Comparison of ENCODE assay signal across 8 mouse cellular contexts in the genomic region with DNA sequence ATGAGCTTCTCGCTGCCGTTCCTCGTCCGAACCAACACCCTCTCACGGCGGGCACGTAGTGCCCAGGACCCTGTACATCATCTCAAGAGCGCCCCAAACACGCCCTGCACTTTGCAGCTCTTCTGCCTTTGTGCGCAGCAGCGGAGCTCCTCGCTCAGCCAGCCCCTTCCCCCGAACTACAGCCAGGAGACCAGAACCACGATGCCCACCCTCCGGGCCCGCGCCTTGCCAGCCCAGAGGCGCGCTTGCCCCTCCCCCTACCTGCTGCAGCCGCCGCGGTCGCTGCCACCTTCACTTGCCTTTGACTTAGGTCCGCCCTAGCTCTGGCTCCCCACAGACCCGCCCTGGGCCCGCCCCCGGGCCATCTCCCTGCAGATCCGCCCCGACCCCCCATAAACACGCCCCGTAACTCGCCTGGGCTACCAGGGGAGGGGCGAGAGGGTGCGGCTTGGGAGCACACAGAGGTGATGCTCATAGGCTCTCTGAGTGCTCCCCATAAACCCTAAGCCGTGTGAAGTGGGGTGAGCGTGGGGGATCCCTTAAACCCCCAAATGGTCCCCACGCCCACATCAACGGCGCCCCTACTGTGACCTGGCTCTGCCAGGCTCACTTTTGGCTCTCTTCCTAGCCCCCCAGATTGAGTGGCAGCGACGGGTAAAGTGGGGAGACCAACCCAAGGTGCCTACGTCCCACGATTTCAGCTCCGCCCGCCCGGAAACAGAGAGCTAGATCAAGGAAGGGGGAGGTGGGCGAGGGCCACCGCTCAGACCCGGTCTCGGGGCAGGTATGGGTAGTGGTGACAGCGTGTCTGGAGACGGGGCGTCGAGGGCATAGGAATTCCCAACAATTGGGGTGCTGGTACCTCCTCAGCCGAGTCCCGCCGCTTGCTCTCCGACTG. TPM values are rescaled to one million over a fixed set of nuclear protein-coding genes. Genes with fewer than 3 reads are reported as not detected.
DNase-seq lines count a peak whose midpoint lies in the region; ATAC-seq and TF ChIP-seq lines count a peak whose summit lies in the region.

No protein-coding gene starts in this region.

- H3K36me3 ChIP-seq in ES-Bruce4 (ENCODE audit: control insufficient read depth, insufficient read depth, low read length, poor library complexity, severe bottlenecking) = no peaks in the 10 kb centered on the region
- H3K36me3 ChIP-seq in forebrain, embryonic 16.5 days (ENCODE audit: control insufficient read depth, insufficient read depth) = no peaks in the 10 kb centered on the region
- peaks cover 15% of the 10 kb centered on the region for H3K36me3 ChIP-seq in liver, postnatal 0 days (replicated peaks; ENCODE audit: insufficient read depth, low read length)
- H3K36me3 ChIP-seq in neural tube, embryonic 12.5 days = no peaks in the 10 kb centered on the region
- peaks cover 7% of the 10 kb centered on the region for H3K36me3 ChIP-seq in stomach, postnatal 0 days (ENCODE audit: control insufficient read depth, insufficient read depth, low read length)

- peak overlapping the region; percentile 48 for H3K9ac ChIP-seq in ES-Bruce4 (ENCODE audit: low read depth, poor library complexity, severe bottlenecking)
- H3K9ac ChIP-seq in forebrain, embryonic 16.5 days (replicated peaks; ENCODE audit: low read depth, low read length) = peak overlapping the region; percentile 77
- H3K9ac ChIP-seq in liver, postnatal 0 days (replicated peaks) = peak overlapping the region; percentile 65
- H3K9ac ChIP-seq in neural tube, embryonic 12.5 days = peak overlapping the region; percentile 67
- peak overlapping the region; percentile 88 for H3K9ac ChIP-seq in stomach, postnatal 0 days (ENCODE audit: low read length)

- TF ChIP-seq EP300 in ES-Bruce4 (IDR thresholded peaks at IDR 0.05; ENCODE audit: insufficient read depth, low read depth, low read length) = peak; percentile 40; the same call in 1 of the 2 replicates
- no peak for TF ChIP-seq EP300 in liver, postnatal 0 days (IDR thresholded peaks at IDR 0.05; ENCODE audit: low read depth)
- peak; percentile 2 for TF ChIP-seq EP300 in stomach, postnatal 0 days (optimal IDR thresholded peaks at IDR 0.05)

- no peaks in the 10 kb centered on the region for H3K27me3 ChIP-seq in ES-Bruce4 (ENCODE audit: control insufficient read depth, insufficient read depth, low read length, poor library complexity, severe bottlenecking)
- no peaks in the 10 kb centered on the region for H3K27me3 ChIP-seq in forebrain, embryonic 16.5 days (replicated peaks; ENCODE audit: control insufficient read depth, insufficient read depth, low read length)
- H3K27me3 ChIP-seq in liver, postnatal 0 days (ENCODE audit: insufficient read depth, low read length) = peaks cover 4% of the 10 kb centered on the region; the same call in 1 of the 2 replicates
- H3K27me3 ChIP-seq in neural tube, embryonic 12.5 days (replicated peaks) = peaks cover 19% of the 10 kb centered on the region
- H3K27me3 ChIP-seq in stomach, postnatal 0 days (ENCODE audit: control insufficient read depth, insufficient read depth, low read length) = no peaks in the 10 kb centered on the region

- no peak for TF ChIP-seq CTCF in ES-Bruce4 (IDR thresholded peaks at IDR 0.05; ENCODE audit: low read depth, low read length)
- TF ChIP-seq CTCF in liver, postnatal 0 days (IDR thresholded peaks at IDR 0.05; ENCODE audit: low read depth) = no peak
- TF ChIP-seq CTCF in stomach, postnatal 0 days (IDR thresholded peaks at IDR 0.05; ENCODE audit: low read depth) = no peak

- DNase-seq in cerebellum, adult 18-20 months = peak; percentile 69
- DNase-seq in heart, postnatal 36 days = peak; percentile 82 to 88
- peak; percentile 40 to 66 for DNase-seq in layer of hippocampus, adult 18-20 months (ENCODE audit: low spot score in 2 of 2)
- DNase-seq in liver, postnatal 0 days = peak; percentile 88
- DNase-seq in stomach, postnatal 0 days (ENCODE audit: low spot score) = peak; percentile 89

- intact Hi-C loops in heart, postnatal 36 days (cut with DNase I) = no loop called here

- peak overlapping the region; percentile 59 for H3K4me3 ChIP-seq in ES-Bruce4 (ENCODE audit: low read depth, low read length)
- peak overlapping the region; percentile 71 for H3K4me3 ChIP-seq in forebrain, embryonic 16.5 days (replicated peaks; ENCODE audit: low read length)
- H3K4me3 ChIP-seq in liver, postnatal 0 days (ENCODE audit: low read depth, low read length) = peak overlapping the region; percentile 60
- H3K4me3 ChIP-seq in neural tube, embryonic 12.5 days = peak overlapping the region; percentile 55
- H3K4me3 ChIP-seq in stomach, postnatal 0 days (ENCODE audit: low read depth, low read length) = peak overlapping the region; percentile 62

- H3K4me2 ChIP-seq in forebrain, embryonic 16.5 days (ENCODE audit: low read length) = peak overlapping the region; percentile 97
- peak overlapping the region; percentile 88 for H3K4me2 ChIP-seq in liver, postnatal 0 days (ENCODE audit: low read depth, low read length)
- peak overlapping the region; percentile 100 for H3K4me2 ChIP-seq in neural tube, embryonic 12.5 days (replicated peaks)
- peak overlapping the region; percentile 96 for H3K4me2 ChIP-seq in stomach, postnatal 0 days (replicated peaks; ENCODE audit: low read depth)

- ATAC-seq in forebrain, embryonic 16.5 days = peak; percentile 79
- ATAC-seq in liver, postnatal 0 days = peak; percentile 87
- ATAC-seq in neural tube, embryonic 12.5 days (ENCODE audit: low FRiP score, low read depth) = peak; percentile 62
- ATAC-seq in stomach, postnatal 0 days (ENCODE audit: low FRiP score, low TSS enrichment) = peak; percentile 92

- TF ChIP-seq POLR2A in ES-Bruce4 (IDR thresholded peaks at IDR 0.05; ENCODE audit: insufficient read depth, low read length) = no peak

- peaks cover 3% of the 10 kb centered on the region for H3K4me1 ChIP-seq in ES-Bruce4 (ENCODE audit: control insufficient read depth, insufficient read depth, low read length)
- H3K4me1 ChIP-seq in forebrain, embryonic 16.5 days (replicated peaks; ENCODE audit: control insufficient read depth, insufficient read depth, low read length) = peaks cover 19% of the 10 kb centered on the region
- peaks cover 27% of the 10 kb centered on the region for H3K4me1 ChIP-seq in liver, postnatal 0 days (ENCODE audit: insufficient read depth)
- H3K4me1 ChIP-seq in neural tube, embryonic 12.5 days = peaks cover 21% of the 10 kb centered on the region
- peaks cover 4% of the 10 kb centered on the region; the same call in 1 of the 2 replicates for H3K4me1 ChIP-seq in stomach, postnatal 0 days (replicated peaks; ENCODE audit: control insufficient read depth, insufficient read depth)

- H3K27ac ChIP-seq in ES-Bruce4 (ENCODE audit: insufficient read depth, low read length) = no peak overlapping the region
- peak overlapping the region; percentile 86 for H3K27ac ChIP-seq in forebrain, embryonic 16.5 days (ENCODE audit: low read length)
- peak overlapping the region; percentile 92 for H3K27ac ChIP-seq in liver, postnatal 0 days (ENCODE audit: low read depth)
- H3K27ac ChIP-seq in neural tube, embryonic 12.5 days = no peak overlapping the region
- H3K27ac ChIP-seq in stomach, postnatal 0 days (replicated peaks) = peak overlapping the region; percentile 95

- H3K9me3 ChIP-seq in ES-Bruce4 (replicated peaks; ENCODE audit: control insufficient read depth, insufficient read depth, low read length, poor library complexity, severe bottlenecking) = no peaks in the 10 kb centered on the region
- H3K9me3 ChIP-seq in forebrain, embryonic 16.5 days (ENCODE audit: control insufficient read depth, low read length) = no peaks in the 10 kb centered on the region
- H3K9me3 ChIP-seq in liver, postnatal 0 days (ENCODE audit: low read length) = no peaks in the 10 kb centered on the region
- H3K9me3 ChIP-seq in neural tube, embryonic 12.5 days = no peaks in the 10 kb centered on the region
- no peaks in the 10 kb centered on the region for H3K9me3 ChIP-seq in stomach, postnatal 0 days (ENCODE audit: control insufficient read depth, low read length)

- WGBS in forebrain, embryonic 16.5 days = under 1% methylated on average over 58 of the region's 58 CpGs
- WGBS in liver, postnatal 0 days (ENCODE audit: insufficient replicate concordance) = under 1% methylated on average over 56 of the region's 58 CpGs
- WGBS in neural tube, embryonic 12.5 days = under 1% methylated on average over 58 of the region's 58 CpGs
- WGBS in stomach, postnatal 0 days = under 1% methylated on average over 54 of the region's 58 CpGs

RNA-seq across cellular contexts. Expression of gene Ndrg2, which starts 0.6 kb away (rescaled TPM):
- 26.7 and 30.2 TPM in 2 replicates for polyA plus RNA-seq in ES-Bruce4 (2011; ENCODE audit: insufficient read depth, insufficient read length, low read depth, missing spikeins)
- polyA plus RNA-seq in forebrain, embryonic 16.5 days (2015; fragmentation: Nextera tagmentation; extraction: Ambion mirVana) = 169 and 179 TPM in 2 replicates
- total RNA-seq in heart, postnatal 36 days (2021) = 1,000 to 10,000 TPM; 1,444 to 1,487 TPM
- total RNA-seq in layer of hippocampus, adult 18-20 months (2021) = 1,000 to 10,000 TPM in 1 of 2 experiments, 100 to 1,000 TPM in 1; 922 to 1,028 TPM
- 346 and 352 TPM in 2 replicates for polyA plus RNA-seq in liver, postnatal 0 days (2015; fragmentation: Nextera tagmentation; extraction: Ambion mirVana)
- polyA plus RNA-seq in neural tube, embryonic 12.5 days (2016; fragmentation: Nextera tagmentation; extraction: Ambion mirVana) = 31.2 and 37.5 TPM in 2 replicates
- 71.6 and 79.4 TPM in 2 replicates for polyA plus RNA-seq in stomach, postnatal 0 days (2015; fragmentation: Nextera tagmentation; extraction: Ambion mirVana)

RNA-seq across cellular contexts. Expression of gene Tppp2, which starts 4.9 kb away (rescaled TPM):
- not detected in 2 replicates for polyA plus RNA-seq in ES-Bruce4 (2011; ENCODE audit: insufficient read depth, insufficient read length, low read depth, missing spikeins)
- polyA plus RNA-seq in forebrain, embryonic 16.5 days (2015; fragmentation: Nextera tagmentation; extraction: Ambion mirVana) = not detected in 2 replicates
- not detected for total RNA-seq in heart, postnatal 36 days (2021)
- total RNA-seq in layer of hippocampus, adult 18-20 months (2021) = not detected
- not detected in 2 replicates for polyA plus RNA-seq in liver, postnatal 0 days (2015; fragmentation: Nextera tagmentation; extraction: Ambion mirVana)
- polyA plus RNA-seq in neural tube, embryonic 12.5 days (2016; fragmentation: Nextera tagmentation; extraction: Ambion mirVana) = not detected in 2 replicates
- polyA plus RNA-seq in stomach, postnatal 0 days (2015; fragmentation: Nextera tagmentation; extraction: Ambion mirVana) = not detected in 2 replicates

RNA-seq across cellular contexts. Expression of gene Rnase13, which starts 9.3 kb away (rescaled TPM):
- not detected in 2 replicates for polyA plus RNA-seq in ES-Bruce4 (2011; ENCODE audit: insufficient read depth, insufficient read length, low read depth, missing spikeins)
- polyA plus RNA-seq in forebrain, embryonic 16.5 days (2015; fragmentation: Nextera tagmentation; extraction: Ambion mirVana) = not detected in 2 replicates
- not detected for total RNA-seq in heart, postnatal 36 days (2021)
- total RNA-seq in layer of hippocampus, adult 18-20 months (2021) = not detected
- polyA plus RNA-seq in liver, postnatal 0 days (2015; fragmentation: Nextera tagmentation; extraction: Ambion mirVana) = not detected in 2 replicates
- not detected in 2 replicates for polyA plus RNA-seq in neural tube, embryonic 12.5 days (2016; fragmentation: Nextera tagmentation; extraction: Ambion mirVana)
- polyA plus RNA-seq in stomach, postnatal 0 days (2015; fragmentation: Nextera tagmentation; extraction: Ambion mirVana) = 0.07 TPM in 1 of 2 replicates, not detected in the other

RNA-seq across cellular contexts. Expression of gene Slc39a2, which starts 20.6 kb away (rescaled TPM):
- 2.7 and 3.3 TPM in 2 replicates for polyA plus RNA-seq in ES-Bruce4 (2011; ENCODE audit: insufficient read depth, insufficient read length, low read depth, missing spikeins)
- 1.5 and 2.6 TPM in 2 replicates for polyA plus RNA-seq in forebrain, embryonic 16.5 days (2015; fragmentation: Nextera tagmentation; extraction: Ambion mirVana)
- total RNA-seq in heart, postnatal 36 days (2021) = under 1 TPM; 0.11 to 0.22 TPM
- 1 to 10 TPM; 6.7 to 8.0 TPM for total RNA-seq in layer of hippocampus, adult 18-20 months (2021)
- polyA plus RNA-seq in liver, postnatal 0 days (2015; fragmentation: Nextera tagmentation; extraction: Ambion mirVana) = 0.06 and 0.07 TPM in 2 replicates
- polyA plus RNA-seq in neural tube, embryonic 12.5 days (2016; fragmentation: Nextera tagmentation; extraction: Ambion mirVana) = 1.2 and 1.4 TPM in 2 replicates
- 1.1 and 1.4 TPM in 2 replicates for polyA plus RNA-seq in stomach, postnatal 0 days (2015; fragmentation: Nextera tagmentation; extraction: Ambion mirVana)

RNA-seq across cellular contexts. Expression of gene Mettl17, which starts 28.7 kb away (rescaled TPM):
- polyA plus RNA-seq in ES-Bruce4 (2011; ENCODE audit: insufficient read depth, insufficient read length, low read depth, missing spikeins) = 19.2 and 24.2 TPM in 2 replicates
- polyA plus RNA-seq in forebrain, embryonic 16.5 days (2015; fragmentation: Nextera tagmentation; extraction: Ambion mirVana) = 69.0 and 94.7 TPM in 2 replicates
- 10 to 100 TPM; 19.3 to 24.4 TPM for total RNA-seq in heart, postnatal 36 days (2021)
- total RNA-seq in layer of hippocampus, adult 18-20 months (2021) = 10 to 100 TPM; 29.0 to 43.2 TPM
- 9.4 and 10.8 TPM in 2 replicates for polyA plus RNA-seq in liver, postnatal 0 days (2015; fragmentation: Nextera tagmentation; extraction: Ambion mirVana)
- 58.6 and 64.4 TPM in 2 replicates for polyA plus RNA-seq in neural tube, embryonic 12.5 days (2016; fragmentation: Nextera tagmentation; extraction: Ambion mirVana)
- polyA plus RNA-seq in stomach, postnatal 0 days (2015; fragmentation: Nextera tagmentation; extraction: Ambion mirVana) = 22.7 and 24.0 TPM in 2 replicates

Comparison
In these comparisons a context has a peak if more than half of its experiments do, and no peak if none do; other contexts are left out.
1. H3K27ac ChIP-seq: peak in forebrain, embryonic 16.5 days (single experiment), liver, postnatal 0 days (single experiment) and stomach, postnatal 0 days (single experiment); none in ES-Bruce4 (single experiment) and neural tube, embryonic 12.5 days (single experiment).
2. Peak in every context shown above with its lines, with median percentiles within 50 percentile points of each other: H3K4me3 ChIP-seq, H3K9ac ChIP-seq, DNase-seq, ATAC-seq and H3K4me2 ChIP-seq.